Mouse (Mus musculus): Measurements from ENCODE around the gene Mapk9.

- TF ChIP-seq CTCF (IDR thresholded peaks at IDR 0.05; ENCODE audit: extremely low read depth, insufficient read length, insufficient replicate concordance, low read depth, low read length) (no peak), POLR2A (IDR thresholded peaks at IDR 0.05; ENCODE audit: low read depth, low read length) (no peak)
These were observed 27.5 kb upstream of the Mapk9 start for GRCm38 (mm10) chr11:49818869-49819566.

Measured in small intestine, adult 2 months (tissue).